Mouse (Mus musculus): Measurements from ENCODE around the gene Maml3.

- TF ChIP-seq CTCF (IDR thresholded peaks at IDR 0.05; ENCODE audit: low read depth) (no peak), EP300 (IDR thresholded peaks at IDR 0.05; ENCODE audit: low read depth) (no peak)
Measured at GRCm38 (mm10) chr3:52029661-52030081, 75.2 kb downstream of the Maml3 start.
